Mouse (Mus musculus) thymus, adult 2 months (tissue): ENCODE data around the gene Oca2. TPM values are rescaled to one million over a fixed set of nuclear protein-coding genes. Genes with fewer than 3 reads are reported as not detected.

Experiments used
- DNase-seq: peaks from one replicate; pipeline ENCODE4 v3.0.0; 2021
- H3K27ac ChIP-seq: fragments of 200-500 bp; 2 replicates; pipeline ENCODE4 v1.5.1; 2012; ENCODE audit warnings: low read length, control low read depth; ENCODE audit not compliant: control insufficient read depth, insufficient read depth
- H3K27me3 ChIP-seq: fragments of 200-500 bp; 2 replicates; pipeline ENCODE4 v1.6.1; 2012; ENCODE audit warnings: mild to moderate bottlenecking, low read length, moderate library complexity, mixed read lengths; ENCODE audit not compliant: control insufficient read depth, insufficient read depth
- H3K36me3 ChIP-seq: fragments of 200-500 bp; 2 replicates; pipeline ENCODE4 v1.6.1; 2012; ENCODE audit warnings: mild to moderate bottlenecking, low read length, moderate library complexity; ENCODE audit not compliant: control insufficient read depth, insufficient read depth
- H3K4me1 ChIP-seq: fragments of 200-500 bp; replicated peaks from 2 replicates; pipeline ENCODE4 v1.6.1; 2012; ENCODE audit warnings: low read length; ENCODE audit not compliant: control insufficient read depth, insufficient read depth
- H3K4me3 ChIP-seq: fragments of 200-500 bp; 2 replicates; pipeline ENCODE4 v1.5.1; 2012; ENCODE audit warnings: mild to moderate bottlenecking, low read length, control low read depth, moderate library complexity; ENCODE audit not compliant: control insufficient read depth, insufficient read depth
- CTCF ChIP-seq: fragments of 200-500 bp; IDR thresholded peaks from 2 replicates; pipeline ENCODE4 v1.5.1; 2012; ENCODE audit warnings: mild to moderate bottlenecking, control low read depth, low read length, moderate library complexity, borderline replicate concordance; ENCODE audit not compliant: control insufficient read depth, poor library complexity, insufficient read depth; ENCODE audit errors: extremely low read depth
- POLR2A ChIP-seq: fragments of 200-500 bp; IDR thresholded peaks from 2 replicates; pipeline ENCODE4 v1.6.1; 2012; ENCODE audit warnings: mild to moderate bottlenecking, low read length, control low read depth, moderate library complexity; ENCODE audit not compliant: control insufficient read depth, poor library complexity, insufficient read depth; ENCODE audit errors: extremely low read depth
- WGBS: fragments of 180-500 bp; shearing (Covaris S2); methylation state at CpG from one replicate; pipeline ENCODE4 v1.1.7; 2018; 5-methylcytosine and 5-hydroxymethylcytosine counted together
- polyA plus RNA-seq: library from polyadenylated mRNA; depleted of rRNA; stranded (reverse); fragments of >200 nt; gene quantifications from 2 replicates; pipeline ENCODE4 v1.2.3, GENCODE M21; 2012

The Oca2 gene
- polyA plus RNA-seq, 1 experiment, result not detected

DNA sequence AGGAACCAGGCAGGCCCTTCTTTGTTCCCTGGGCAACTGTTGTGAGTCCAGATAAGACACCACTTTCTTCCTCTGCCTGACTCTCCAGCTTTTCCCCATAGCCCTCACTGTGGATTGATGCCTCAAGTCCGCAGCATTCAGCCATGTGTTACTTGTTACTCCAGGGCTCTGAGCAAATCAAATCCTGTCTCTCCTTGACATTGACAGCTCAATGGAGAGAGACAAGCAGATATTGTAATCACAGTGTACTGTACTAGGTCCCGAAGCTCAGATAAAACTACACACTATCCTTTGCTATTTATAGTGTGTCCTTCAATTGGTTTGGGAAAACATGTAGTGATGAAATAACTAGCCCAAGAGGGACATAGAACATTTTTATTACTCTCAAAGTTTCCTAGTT is 258.7 kb downstream of the Oca2 start:
- no peaks in the 10 kb centered on the region for H3K36me3 ChIP-seq
- H3K4me1 ChIP-seq, result no peaks in the 10 kb centered on the region
- no peak for TF ChIP-seq CTCF
- TF ChIP-seq POLR2A, result no peak
- WGBS, result 85% methylated on average over 2 of the region's 2 CpGs
- H3K27me3 ChIP-seq, result no peaks in the 10 kb centered on the region
- no peak for DNase-seq
- no peak overlapping the region for H3K4me3 ChIP-seq
- H3K27ac ChIP-seq, result no peak overlapping the region

DNA sequence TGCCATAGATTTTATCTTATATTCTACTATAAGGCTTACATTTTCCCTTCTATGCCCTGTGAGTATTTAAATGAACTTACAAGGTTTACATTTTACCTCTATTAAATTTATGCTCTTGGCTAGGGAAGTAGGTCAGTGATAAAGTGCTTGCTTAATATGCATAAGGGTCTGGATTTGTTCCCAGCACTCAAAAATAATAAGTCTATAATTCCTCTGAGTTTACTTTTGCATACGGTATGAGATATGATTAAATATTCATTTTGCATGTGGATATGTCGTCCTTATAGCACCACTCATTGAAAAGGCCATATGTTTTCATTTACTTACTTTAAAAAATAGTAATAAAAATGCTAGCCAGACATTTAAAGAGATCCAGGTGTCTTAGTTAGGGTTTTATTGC is 259.8 kb downstream of the Oca2 start:
- no peak overlapping the region for H3K4me3 ChIP-seq
- no peaks in the 10 kb centered on the region for H3K36me3 ChIP-seq
- H3K4me1 ChIP-seq, result no peaks in the 10 kb centered on the region
- H3K27ac ChIP-seq, result no peak overlapping the region
- WGBS, result 85% methylated on average over 2 of the region's 2 CpGs
- TF ChIP-seq CTCF, result no peak
- no peak for TF ChIP-seq POLR2A
- no peaks in the 10 kb centered on the region for H3K27me3 ChIP-seq
- no peak for DNase-seq

- DNase-seq, result no peak
- TF ChIP-seq CTCF (no peak), POLR2A (no peak)
- H3K4me1 ChIP-seq, result no peaks in the 10 kb centered on the region
- no peaks in the 10 kb centered on the region for H3K27me3 ChIP-seq
- H3K27ac ChIP-seq, result no peak overlapping the region
- no peaks in the 10 kb centered on the region for H3K36me3 ChIP-seq
- 50% methylated on average over 1 of the region's 1 CpGs for WGBS
- H3K4me3 ChIP-seq, result no peak overlapping the region
These were observed 260.2 kb downstream of the Oca2 start for GRCm38 (mm10) chr7:56499767-56500166.

GRCm38 (mm10) chr7:56500438-56500837 is 260.9 kb downstream of the Oca2 start:
- WGBS, result 93% methylated on average over 1 of the region's 1 CpGs
- H3K27ac ChIP-seq, result no peak overlapping the region
- DNase-seq, result no peak

GRCm38 (mm10) chr7:56518581-56518980 is 279.0 kb downstream of the Oca2 start:
- TF ChIP-seq CTCF (no peak), POLR2A (no peak)
- no peak for DNase-seq
- WGBS, result 50% methylated on average over 1 of the region's 1 CpGs

More at GRCm38 (mm10) chr7:56500438-56500837, 260.9 kb downstream of the Oca2 start:
- no peak overlapping the region for H3K4me3 ChIP-seq
- no peaks in the 10 kb centered on the region for H3K27me3 ChIP-seq
- TF ChIP-seq POLR2A, result no peak
- TF ChIP-seq CTCF, result no peak
- no peaks in the 10 kb centered on the region for H3K4me1 ChIP-seq
- no peaks in the 10 kb centered on the region for H3K36me3 ChIP-seq

GRCm38 (mm10) chr7:56519741-56520140 is 280.2 kb downstream of the Oca2 start:
- no peak for DNase-seq
- Histone ChIP-seq H3K27me3 (no peaks in the 10 kb centered on the region), H3K36me3 (no peaks in the 10 kb centered on the region), H3K4me3 (no peak overlapping the region), H3K4me1 (no peaks in the 10 kb centered on the region), H3K27ac (no peak overlapping the region)
- TF ChIP-seq POLR2A, result no peak
- no peak for TF ChIP-seq CTCF
- WGBS, result 19% methylated on average over 5 of the region's 5 CpGs

More at GRCm38 (mm10) chr7:56518581-56518980, 279.0 kb downstream of the Oca2 start:
- H3K27ac ChIP-seq, result no peak overlapping the region
- no peak overlapping the region for H3K4me3 ChIP-seq
- no peaks in the 10 kb centered on the region for H3K36me3 ChIP-seq
- H3K27me3 ChIP-seq, result no peaks in the 10 kb centered on the region
- no peaks in the 10 kb centered on the region for H3K4me1 ChIP-seq

DNA sequence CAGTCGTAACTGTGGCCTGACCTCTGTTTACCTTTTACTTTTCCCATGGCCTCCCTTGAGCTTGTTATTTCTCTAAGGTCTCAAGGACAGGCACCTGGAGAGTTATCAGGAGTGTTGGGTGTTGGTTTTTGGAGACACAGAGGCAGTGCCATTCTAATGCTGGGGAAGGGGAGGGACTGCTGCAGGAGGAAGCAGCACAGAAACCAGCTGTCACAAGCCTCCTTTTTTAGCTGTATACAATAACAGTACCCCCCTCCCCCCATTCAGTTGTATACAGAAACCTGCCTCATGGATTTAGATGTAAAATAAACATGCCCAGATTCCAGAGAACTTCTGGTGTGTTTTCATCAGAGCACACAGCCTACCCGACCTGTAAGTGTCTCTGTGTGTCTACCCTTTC is 295.3 kb downstream of the Oca2 start:
- Histone ChIP-seq H3K27ac (no peak overlapping the region), H3K36me3 (no peaks in the 10 kb centered on the region), H3K27me3 (no peaks in the 10 kb centered on the region), H3K4me3 (no peak overlapping the region), H3K4me1 (no peaks in the 10 kb centered on the region)
- TF ChIP-seq CTCF, result no peak
- no peak for TF ChIP-seq POLR2A
- WGBS, result 67% methylated on average over 2 of the region's 2 CpGs
- DNase-seq, result no peak
